Mouse (Mus musculus): ENCODE data around the gene Pcca. TPM values are rescaled to one million over a fixed set of nuclear protein-coding genes. Genes with fewer than 3 reads are reported as not detected.

Gene Pcca
- polyA plus RNA-seq, 1 experiment from 2014 or later, result 36.0 TPM

DNA sequence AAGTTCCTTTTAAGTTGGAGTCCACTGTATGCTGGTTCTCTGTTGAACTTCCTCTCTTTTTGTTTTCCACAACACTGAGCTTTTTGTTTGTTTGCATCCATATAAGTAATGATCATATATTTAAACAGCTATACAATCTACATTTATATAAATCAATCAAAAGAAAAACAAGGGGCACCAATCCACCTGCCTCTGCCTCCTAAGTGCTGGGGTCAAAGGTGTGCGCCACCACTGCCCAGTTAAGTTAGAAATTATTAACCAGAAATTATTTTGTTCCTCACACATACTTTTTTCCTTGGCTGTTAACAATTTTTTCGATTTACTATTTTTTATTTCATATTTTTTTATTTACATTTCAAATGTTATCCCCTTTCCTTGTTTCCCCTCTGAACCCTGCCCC is 99.3 kb downstream of the Pcca start:
- WGBS, result 87% methylated on average over 2 of the region's 2 CpGs
- H3K9ac ChIP-seq (ENCODE audit: low read depth, low read length), result no peak overlapping the region
- H3K36me3 ChIP-seq (ENCODE audit: insufficient read depth, low read length), result no peaks in the 10 kb centered on the region
- no peaks in the 10 kb centered on the region for H3K27me3 ChIP-seq (ENCODE audit: insufficient read depth, low read length)
- DNase-seq (ENCODE audit: low spot score) (no peak), ATAC-seq (replicated peaks; ENCODE audit: low FRiP score, low read depth) (no peak)
- no peak overlapping the region for H3K4me3 ChIP-seq (replicated peaks; ENCODE audit: low read depth, low read length)
- no peak for TF ChIP-seq CTCF (IDR thresholded peaks at IDR 0.05; ENCODE audit: low read depth)
- no peaks in the 10 kb centered on the region for H3K4me1 ChIP-seq (replicated peaks; ENCODE audit: insufficient read depth, low read length)
- H3K4me2 ChIP-seq (ENCODE audit: low read length), result no peak overlapping the region
- no peaks in the 10 kb centered on the region for H3K9me3 ChIP-seq (replicated peaks; ENCODE audit: low read length)
- H3K27ac ChIP-seq, result no peak overlapping the region

DNA sequence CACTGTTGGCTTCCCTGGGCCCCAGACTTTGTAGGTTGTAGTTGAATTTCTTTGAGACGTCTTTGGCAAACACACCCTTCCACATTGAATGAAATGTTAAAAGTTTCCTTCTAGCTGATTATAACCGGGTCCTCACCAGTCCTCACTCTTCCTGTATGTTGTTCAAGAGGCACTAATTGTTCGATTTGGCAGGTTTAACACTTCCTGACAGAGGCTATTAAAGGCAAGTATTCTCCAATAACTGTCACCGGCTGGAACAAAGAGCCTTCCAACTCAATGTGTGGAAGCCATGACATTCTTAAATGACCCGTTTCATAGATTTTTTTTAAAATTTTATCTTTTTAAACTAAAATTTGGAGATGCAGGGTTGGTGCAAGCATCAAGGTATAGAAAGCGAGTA is 102.5 kb downstream of the Pcca start:
- DNase-seq (ENCODE audit: low spot score) (no peak), ATAC-seq (replicated peaks; ENCODE audit: low FRiP score, low read depth) (no peak)
- Histone ChIP-seq H3K9me3 (replicated peaks; ENCODE audit: low read length) (no peaks in the 10 kb centered on the region), H3K9ac (ENCODE audit: low read depth, low read length) (no peak overlapping the region), H3K27ac (no peak overlapping the region), H3K4me1 (replicated peaks; ENCODE audit: insufficient read depth, low read length) (no peaks in the 10 kb centered on the region), H3K36me3 (ENCODE audit: insufficient read depth, low read length) (no peaks in the 10 kb centered on the region), H3K4me2 (ENCODE audit: low read length) (no peak overlapping the region), H3K4me3 (replicated peaks; ENCODE audit: low read depth, low read length) (no peak overlapping the region), H3K27me3 (ENCODE audit: insufficient read depth, low read length) (no peaks in the 10 kb centered on the region)
- TF ChIP-seq CTCF (IDR thresholded peaks at IDR 0.05; ENCODE audit: low read depth), result no peak
- WGBS, result 36% methylated on average over 6 of the region's 6 CpGs

DNA sequence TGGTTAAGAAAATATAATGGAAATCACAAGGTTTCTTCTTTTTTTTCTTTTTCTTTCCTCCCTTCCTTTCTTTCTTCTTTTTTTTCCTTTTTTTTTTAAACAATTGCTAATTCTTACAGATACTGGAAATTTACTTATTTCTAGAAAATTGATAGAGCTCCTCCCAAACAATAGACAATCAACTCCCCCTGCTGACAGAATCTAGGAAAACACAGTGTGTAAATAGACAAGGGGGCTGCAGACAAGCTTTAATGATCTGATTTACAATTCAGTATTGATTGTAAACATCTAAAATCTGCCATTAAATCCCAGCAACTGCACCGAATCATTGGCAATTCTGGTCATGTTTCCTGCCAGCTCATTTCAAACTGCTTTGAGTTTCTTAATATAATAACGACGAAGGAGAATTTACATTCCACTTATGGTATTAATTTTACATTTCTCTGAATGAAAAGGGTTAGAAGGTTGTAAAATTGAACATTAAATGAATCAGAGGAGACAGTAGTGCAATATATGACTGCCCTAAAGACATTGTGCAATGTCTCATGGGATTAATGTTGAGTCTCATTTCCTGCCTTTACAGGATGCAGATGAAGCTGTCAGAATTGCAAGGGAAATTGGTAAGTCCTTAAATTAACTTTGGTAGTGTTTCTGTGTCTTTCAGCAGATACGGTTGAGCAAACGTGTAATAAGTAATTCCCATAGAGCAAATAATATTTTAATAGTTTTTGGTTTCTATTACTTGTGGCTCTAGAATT is 103.9 kb downstream of the Pcca start:
- no peak overlapping the region for H3K4me3 ChIP-seq (replicated peaks; ENCODE audit: low read depth, low read length)
- peak; percentile 54 for TF ChIP-seq CTCF (IDR thresholded peaks at IDR 0.05; ENCODE audit: low read depth)
- DNase-seq (ENCODE audit: low spot score) (peak; percentile 22), ATAC-seq (replicated peaks; ENCODE audit: low FRiP score, low read depth) (no peak)
- no peaks in the 10 kb centered on the region for H3K9me3 ChIP-seq (replicated peaks; ENCODE audit: low read length)
- H3K4me1 ChIP-seq (replicated peaks; ENCODE audit: insufficient read depth, low read length), result no peaks in the 10 kb centered on the region
- H3K4me2 ChIP-seq (ENCODE audit: low read length), result no peak overlapping the region
- H3K27ac ChIP-seq, result no peak overlapping the region
- 56% methylated on average over 5 of the region's 5 CpGs for WGBS
- no peak overlapping the region for H3K9ac ChIP-seq (ENCODE audit: low read depth, low read length)
- no peaks in the 10 kb centered on the region for H3K36me3 ChIP-seq (ENCODE audit: insufficient read depth, low read length)
- no peaks in the 10 kb centered on the region for H3K27me3 ChIP-seq (ENCODE audit: insufficient read depth, low read length)

DNA sequence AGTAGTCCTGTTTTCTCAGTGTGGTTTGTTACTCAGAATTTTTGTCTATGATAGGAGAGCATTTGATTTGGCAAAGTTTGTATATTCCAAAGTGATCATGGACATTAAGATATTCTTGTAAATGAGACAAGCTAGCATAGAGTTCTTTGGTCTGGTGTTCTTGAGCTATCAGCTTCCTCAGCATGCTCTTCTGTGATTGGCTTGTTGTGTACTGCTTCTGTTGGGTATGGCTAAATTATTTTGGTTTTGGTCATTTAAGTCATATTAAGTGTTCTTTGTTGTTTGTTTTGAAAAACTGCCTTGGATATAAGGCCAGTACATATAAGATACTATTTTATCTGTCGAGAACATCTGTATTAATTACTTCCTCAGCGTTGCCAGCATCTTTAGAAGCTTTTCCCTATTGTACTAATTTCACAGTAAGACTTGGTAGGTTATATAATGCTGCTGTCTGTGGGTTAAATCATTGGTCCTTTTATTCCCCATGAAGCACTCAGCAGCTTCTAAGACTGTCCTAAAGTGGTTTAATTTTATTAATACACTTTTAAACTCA is 105.1 kb downstream of the Pcca start:
- Histone ChIP-seq H3K9me3 (replicated peaks; ENCODE audit: low read length) (no peaks in the 10 kb centered on the region), H3K4me3 (replicated peaks; ENCODE audit: low read depth, low read length) (no peak overlapping the region), H3K4me1 (replicated peaks; ENCODE audit: insufficient read depth, low read length) (no peaks in the 10 kb centered on the region), H3K9ac (ENCODE audit: low read depth, low read length) (no peak overlapping the region), H3K27ac (no peak overlapping the region), H3K4me2 (ENCODE audit: low read length) (no peak overlapping the region), H3K27me3 (ENCODE audit: insufficient read depth, low read length) (no peaks in the 10 kb centered on the region), H3K36me3 (ENCODE audit: insufficient read depth, low read length) (no peaks in the 10 kb centered on the region)
- 71% methylated on average over 2 of the region's 2 CpGs for WGBS
- DNase-seq (ENCODE audit: low spot score) (no peak), ATAC-seq (replicated peaks; ENCODE audit: low FRiP score, low read depth) (no peak)
- TF ChIP-seq CTCF (IDR thresholded peaks at IDR 0.05; ENCODE audit: low read depth), result no peak

DNA sequence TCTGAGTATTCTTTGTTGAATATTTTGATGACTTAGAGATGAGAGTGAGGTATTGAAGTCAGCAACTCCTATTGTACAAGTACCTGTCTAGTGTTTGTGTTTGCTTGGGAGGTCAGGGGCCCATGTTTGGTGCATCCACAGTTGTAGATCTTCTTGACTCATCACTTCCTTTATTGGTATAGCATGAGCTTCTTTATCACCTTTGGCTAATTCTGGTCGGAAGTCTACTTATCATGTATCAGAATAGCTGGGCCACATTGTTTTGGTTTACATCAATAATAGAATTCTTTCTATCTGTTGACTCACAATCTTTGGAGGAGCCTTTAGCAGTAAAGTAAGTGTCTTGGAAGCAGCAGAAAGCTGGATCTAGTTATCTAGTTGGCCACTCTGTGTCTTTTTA is 108.3 kb downstream of the Pcca start:
- 92% methylated on average over 1 of the region's 1 CpGs for WGBS
- H3K27ac ChIP-seq, result no peak overlapping the region
- ATAC-seq (replicated peaks; ENCODE audit: low FRiP score, low read depth), result no peak
- H3K36me3 ChIP-seq (ENCODE audit: insufficient read depth, low read length), result no peaks in the 10 kb centered on the region
- H3K4me3 ChIP-seq (replicated peaks; ENCODE audit: low read depth, low read length), result no peak overlapping the region
- no peak overlapping the region for H3K9ac ChIP-seq (ENCODE audit: low read depth, low read length)
- no peaks in the 10 kb centered on the region for H3K9me3 ChIP-seq (replicated peaks; ENCODE audit: low read length)
- no peak for TF ChIP-seq CTCF (IDR thresholded peaks at IDR 0.05; ENCODE audit: low read depth)
- H3K4me2 ChIP-seq (ENCODE audit: low read length), result no peak overlapping the region
- H3K27me3 ChIP-seq (ENCODE audit: insufficient read depth, low read length), result no peaks in the 10 kb centered on the region
- no peaks in the 10 kb centered on the region for H3K4me1 ChIP-seq (replicated peaks; ENCODE audit: insufficient read depth, low read length)
- no peak for DNase-seq (ENCODE audit: low spot score)

DNA sequence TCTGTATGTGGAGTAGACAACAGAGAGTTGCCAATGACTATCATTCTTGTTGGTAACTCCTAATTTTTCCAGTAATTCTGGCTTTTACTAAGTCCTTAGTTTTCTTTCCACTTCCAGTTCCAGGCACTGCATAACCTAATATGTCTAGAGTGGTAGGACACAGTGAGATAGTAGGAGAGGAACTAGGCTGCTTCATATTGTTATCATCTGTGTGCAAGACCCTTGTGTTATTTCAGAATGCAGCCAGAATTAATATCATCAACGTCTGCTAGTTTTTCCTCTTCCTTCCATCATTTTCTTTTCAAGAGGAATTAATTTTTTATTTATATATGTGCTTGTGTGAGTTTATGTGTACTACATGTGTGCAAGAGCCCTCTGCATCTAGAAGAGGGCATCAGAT is 114.1 kb downstream of the Pcca start:
- no peak for TF ChIP-seq CTCF (IDR thresholded peaks at IDR 0.05; ENCODE audit: low read depth)
- ATAC-seq (replicated peaks; ENCODE audit: low FRiP score, low read depth) (no peak), DNase-seq (ENCODE audit: low spot score) (no peak)
- Histone ChIP-seq H3K4me2 (ENCODE audit: low read length) (no peak overlapping the region), H3K9ac (ENCODE audit: low read depth, low read length) (no peak overlapping the region), H3K4me3 (replicated peaks; ENCODE audit: low read depth, low read length) (no peak overlapping the region), H3K4me1 (replicated peaks; ENCODE audit: insufficient read depth, low read length) (no peaks in the 10 kb centered on the region), H3K27ac (no peak overlapping the region), H3K36me3 (ENCODE audit: insufficient read depth, low read length) (no peaks in the 10 kb centered on the region), H3K27me3 (ENCODE audit: insufficient read depth, low read length) (no peaks in the 10 kb centered on the region), H3K9me3 (replicated peaks; ENCODE audit: low read length) (no peaks in the 10 kb centered on the region)
- 82% methylated on average over 1 of the region's 1 CpGs for WGBS
